Mouse (Mus musculus): ENCODE data around the gene Dgcr6.

DNA sequence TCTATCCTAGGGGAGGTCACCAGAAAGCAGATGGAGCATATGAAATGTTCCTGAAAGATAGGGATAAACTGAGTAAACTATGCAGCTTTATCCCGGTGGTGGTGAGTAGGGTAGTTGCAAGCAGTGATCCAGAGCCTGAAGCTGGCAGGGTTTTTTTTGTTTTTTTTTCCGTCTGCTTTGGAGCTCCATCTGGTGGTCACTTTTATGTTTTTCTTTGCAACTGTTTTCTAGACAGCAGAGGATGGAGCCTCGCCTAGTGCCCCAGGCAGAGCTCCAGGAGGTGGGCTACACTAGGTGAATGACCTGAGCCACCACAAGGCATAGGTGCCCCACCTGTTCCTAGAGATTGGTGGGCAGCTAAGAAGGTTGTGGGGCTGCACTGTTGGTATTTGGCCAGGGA lies 5.0 kb upstream of the Dgcr6 start:
- TF ChIP-seq POLR2A (IDR thresholded peaks at IDR 0.05; ENCODE audit: insufficient read depth, low read length) = no peak
- TF ChIP-seq CTCF (IDR thresholded peaks at IDR 0.05; ENCODE audit: low read depth, low read length) = peak; percentile 12

Measured in ES-Bruce4 (cell line).